12 mouse cellular contexts compared by ENCODE assay signal in genomic region chr12:102672857-102673839, GRCm38 (mm10). TPM values are rescaled to one million over a fixed set of nuclear protein-coding genes. Genes with fewer than 3 reads are reported as not detected.
DNase-seq lines count a peak whose midpoint lies in the region; TF ChIP-seq lines count a peak whose summit lies in the region.
"Had no signal": no experiment of that assay in that cellular context is flagged by ENCODE, and none has a peak within 500 bp of the region (broad histone marks: within the 10 kb centered on the region; RNA-seq: fewer than 3 reads in every experiment).

No protein-coding gene starts in this region.

- DNase-seq in cerebellum, adult 11-12 months, result peak; percentile 75
- DNase-seq in cerebellum, postnatal 10 days, result no peak
- peak; percentile 72 for DNase-seq in kidney, adult 9 months
- DNase-seq in kidney, postnatal 10 days, result no peak
- DNase-seq in heart, postnatal 36 days, result peak; percentile 28 to 48
- DNase-seq in right cerebral cortex, postnatal 4 days, result no peak
- no peak for DNase-seq in lung, postnatal 10 days
- DNase-seq: forebrain, postnatal 0 days had no signal

- peaks cover 33% of the 10 kb centered on the region for H3K4me1 ChIP-seq in small intestine, adult 2 months (ENCODE audit: control insufficient read depth, insufficient read depth, insufficient read length, low read length)
- H3K4me1 ChIP-seq: liver, embryonic 12.5 days had no signal

- H3K36me3 ChIP-seq in small intestine, adult 2 months (ENCODE audit: control insufficient read depth, insufficient read depth, low read length), result peaks cover 42% of the 10 kb centered on the region
- H3K36me3 ChIP-seq: hindbrain, embryonic 15.5 days had no signal

- peak overlapping the region; percentile 39 for H3K27ac ChIP-seq in small intestine, adult 2 months (ENCODE audit: insufficient read depth, low read depth, low read length)
- H3K27ac ChIP-seq: embryonic facial prominence, embryonic 15.5 days; hindbrain, embryonic 15.5 days; liver, embryonic 12.5 days had no signal

- intact Hi-C loops in heart, postnatal 36 days (cut with DNase I), result no loop called here

- no peaks in the 10 kb centered on the region for H3K27me3 ChIP-seq in small intestine, adult 2 months (ENCODE audit: control insufficient read depth, insufficient read depth, low read length)
- H3K27me3 ChIP-seq: embryonic facial prominence, embryonic 15.5 days; hindbrain, embryonic 15.5 days; liver, embryonic 12.5 days had no signal

- 37% methylated on average over 20 of the region's 20 CpGs for WGBS in small intestine, adult 2 months

- TF ChIP-seq POLR2A in small intestine, adult 2 months (IDR thresholded peaks at IDR 0.05; ENCODE audit: low read depth, low read length), result no peak

- no peak overlapping the region for H3K4me3 ChIP-seq in small intestine, adult 2 months (ENCODE audit: low read depth, low read length)
- H3K4me3 ChIP-seq: embryonic facial prominence, embryonic 15.5 days; hindbrain, embryonic 15.5 days; liver, embryonic 12.5 days had no signal

- no peak for TF ChIP-seq CTCF in small intestine, adult 2 months (IDR thresholded peaks at IDR 0.05; ENCODE audit: extremely low read depth, insufficient read length, insufficient replicate concordance, low read depth, low read length)

RNA-seq across cellular contexts. Expression of gene Itpk1, which starts 31.6 kb away (rescaled TPM):
- total RNA-seq in heart, postnatal 36 days (2021), result 1 to 10 TPM; 6.8 to 8.8 TPM
- 104 and 324 TPM in 2 replicates for polyA plus RNA-seq in small intestine, adult 2 months (2012; rRNA removed)

Comparison
In these comparisons a context has a peak if more than half of its experiments do, and no peak if none do; other contexts are left out.
1. DNase-seq: peak in cerebellum, adult 11-12 months (single experiment), kidney, adult 9 months (single experiment) and heart, postnatal 36 days (2 of 2); none in cerebellum, postnatal 10 days (0 of 2), kidney, postnatal 10 days (single experiment), right cerebral cortex, postnatal 4 days (single experiment) and lung, postnatal 10 days (single experiment).